Mouse (Mus musculus) intestine, embryonic 14.5 days (tissue): ENCODE measurements around the gene Rfxank. TPM values are rescaled to one million over a fixed set of nuclear protein-coding genes. Genes with fewer than 3 reads are reported as not detected.

Experiments used
- ATAC-seq: fragments of 200-750 bp; cut with Nextera tagmentation; replicated peaks from 2 replicates; pipeline ENCODE4 v1.8.0; 2017; ENCODE audit warnings: low read depth, moderate number of reproducible peaks, moderate TSS enrichment, moderate library complexity; ENCODE audit not compliant: low FRiP score, low TSS enrichment
- DNase-seq: peaks from one replicate; pipeline ENCODE4 v3.0.0-alpha.2; 2018; ENCODE audit warnings: low spot score
- H3K27ac ChIP-seq: fragments of 300-500 bp; sonication (generic); 2 replicates; pipeline ENCODE4 v1.5.1; 2014; ENCODE audit warnings: low read depth, mild to moderate bottlenecking, control low read depth
- H3K27me3 ChIP-seq: fragments of 300-500 bp; sonication (generic); replicated peaks from 2 replicates; pipeline ENCODE4 v1.6.1; 2014; ENCODE audit warnings: low read length, control low read depth; ENCODE audit not compliant: control insufficient read depth, insufficient read depth
- H3K36me3 ChIP-seq: fragments of 300-500 bp; sonication (generic); 2 replicates; pipeline ENCODE4 v1.6.1; 2014; ENCODE audit warnings: low read length, control low read depth; ENCODE audit not compliant: control insufficient read depth, insufficient read depth
- H3K4me1 ChIP-seq: fragments of 300-500 bp; sonication (generic); replicated peaks from 2 replicates; pipeline ENCODE4 v1.6.1; 2014; ENCODE audit warnings: low read length, control low read depth, mixed read lengths; ENCODE audit not compliant: control insufficient read depth, insufficient read depth
- H3K4me2 ChIP-seq: fragments of 300-500 bp; sonication (generic); 2 replicates; pipeline ENCODE4 v1.6.1; 2014; ENCODE audit warnings: low read length
- H3K4me3 ChIP-seq: fragments of 300-500 bp; sonication (generic); 2 replicates; pipeline ENCODE4 v1.5.1; 2014; ENCODE audit warnings: low read depth, low read length, control low read depth, mixed read lengths
- H3K9ac ChIP-seq: fragments of 300-500 bp; sonication (generic); 2 replicates; pipeline ENCODE4 v1.6.1; 2014; ENCODE audit warnings: mild to moderate bottlenecking, low read length
- H3K9me3 ChIP-seq: fragments of 300-500 bp; sonication (generic); 2 replicates; pipeline ENCODE4 v1.6.1; 2016; ENCODE audit warnings: low read length, control low read depth; ENCODE audit not compliant: control insufficient read depth
- WGBS: fragments of 180-500 bp; shearing (Covaris S2); extraction: QIAGEN DNeasy Blood & Tissue Kit; methylation state at CpG from one replicate; pipeline ENCODE4 v1.1.7; 2014; 5-methylcytosine and 5-hydroxymethylcytosine counted together
- polyA plus RNA-seq: library from polyadenylated mRNA; unstranded; fragments of >200 nt; fragmentation: Nextera tagmentation; extraction: Ambion mirVana; gene quantifications from 2 replicates; pipeline ENCODE4 v1.2.1, GENCODE M21; 2014

Gene Rfxank
- polyA plus RNA-seq, 1 experiment from 2014 or later = 11.6 TPM

DNA sequence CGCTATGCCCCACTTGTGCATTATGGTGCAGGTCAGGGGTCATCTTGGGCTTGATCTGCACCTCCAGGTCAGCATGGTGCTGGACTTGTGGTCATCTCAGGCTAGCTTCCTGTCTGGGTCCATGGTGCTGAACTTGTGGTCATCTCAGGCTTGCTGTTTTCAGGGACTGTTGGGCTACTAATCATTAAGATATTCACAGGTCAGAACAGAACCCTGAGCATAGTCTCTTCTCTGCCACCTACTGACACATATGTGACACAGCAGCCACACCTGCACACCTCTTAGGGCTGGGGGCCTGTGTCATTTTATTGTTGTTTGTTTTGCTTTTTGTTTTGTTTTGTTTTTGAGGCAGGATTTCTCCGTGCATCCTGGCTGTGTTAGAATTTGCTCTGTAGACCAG lies 16.1 kb downstream of the Rfxank start:
- ATAC-seq (no peak), DNase-seq (no peak)
- no peaks in the 10 kb centered on the region for H3K9me3 ChIP-seq
- 38% methylated on average over 2 of the region's 2 CpGs for WGBS
- no peak overlapping the region for H3K4me3 ChIP-seq
- no peak overlapping the region for H3K4me2 ChIP-seq
- no peaks in the 10 kb centered on the region for H3K4me1 ChIP-seq
- H3K27ac ChIP-seq = no peak overlapping the region
- H3K27me3 ChIP-seq = peaks cover 28% of the 10 kb centered on the region
- H3K9ac ChIP-seq = no peak overlapping the region
- no peaks in the 10 kb centered on the region for H3K36me3 ChIP-seq

DNA sequence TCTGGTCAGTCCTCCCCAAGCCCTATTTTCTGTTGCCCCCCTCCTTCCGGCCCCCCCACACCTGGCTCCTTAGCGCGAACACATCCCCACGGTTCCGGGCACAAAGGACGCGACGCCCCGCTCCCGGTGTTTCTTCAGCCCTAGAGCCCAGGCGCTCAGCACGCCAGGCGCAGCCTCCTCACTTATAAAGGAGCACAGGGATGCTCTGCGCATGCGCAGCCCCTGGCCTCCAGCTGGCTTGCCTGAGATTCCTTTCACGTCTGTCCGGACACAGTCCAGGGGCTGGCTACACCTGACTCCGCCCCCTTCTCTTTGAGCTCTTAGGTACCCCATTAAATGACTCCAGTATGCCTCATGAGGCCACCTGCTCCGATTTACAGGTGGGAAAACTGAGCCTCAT lies 18.3 kb downstream of the Rfxank start, which contains the start of gene Ncan:
Gene Ncan, minus strand, starts transcription at position 207 of the 400 bp plus-strand sequence.
- H3K27me3 ChIP-seq = peaks cover 45% of the 10 kb centered on the region
- no peak within 1 kb of the TSS for H3K27ac ChIP-seq
- H3K4me3 ChIP-seq = no peak within 1 kb of the TSS
- H3K9me3 ChIP-seq = no peaks in the 10 kb centered on the region
- peak within 1 kb of the TSS; percentile 29 for H3K4me2 ChIP-seq
- H3K36me3 ChIP-seq = no peaks in the 10 kb centered on the region
- no peak within 1 kb of the TSS for H3K9ac ChIP-seq
- ATAC-seq (peak; percentile 76), DNase-seq (peak; percentile 80)
- no peaks in the 10 kb centered on the region for H3K4me1 ChIP-seq
- WGBS = 2% methylated on average over 19 of the region's 19 CpGs

- Histone ChIP-seq H3K4me3 (no peak overlapping the region), H3K4me1 (no peaks in the 10 kb centered on the region), H3K9me3 (no peaks in the 10 kb centered on the region), H3K27ac (no peak overlapping the region), H3K4me2 (no peak overlapping the region), H3K27me3 (peaks cover 57% of the 10 kb centered on the region), H3K9ac (no peak overlapping the region), H3K36me3 (no peaks in the 10 kb centered on the region)
- ATAC-seq = no peak
- 15% methylated on average over 17 of the region's 17 CpGs for WGBS
- no peak for DNase-seq
Observed at GRCm38 (mm10) chr8:70118726-70119700, 19.9 kb downstream of the Rfxank start.

DNA sequence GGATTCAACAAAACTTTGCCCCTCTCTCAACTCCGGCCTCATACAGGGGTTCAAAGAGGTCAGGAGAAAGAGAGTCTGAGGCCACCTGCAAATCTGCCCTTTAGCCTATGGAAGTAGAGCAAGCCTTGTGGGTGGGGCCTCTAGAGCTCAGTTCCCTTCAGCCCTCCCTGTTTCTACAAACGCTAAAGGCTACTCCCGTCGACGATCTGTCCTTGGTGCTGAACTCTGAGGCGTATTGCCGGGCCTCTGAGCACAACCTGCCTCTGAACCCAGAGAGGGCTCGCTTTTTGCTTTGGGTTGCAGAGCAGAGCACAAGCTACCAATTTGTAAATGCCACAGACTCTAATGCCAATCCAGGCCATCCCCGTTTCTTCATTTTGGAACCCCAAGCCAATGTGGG lies 21.3 kb downstream of the Rfxank start:
- no peaks in the 10 kb centered on the region for H3K36me3 ChIP-seq
- no peaks in the 10 kb centered on the region for H3K9me3 ChIP-seq
- ATAC-seq = no peak
- no peak overlapping the region for H3K9ac ChIP-seq
- no peaks in the 10 kb centered on the region for H3K4me1 ChIP-seq
- 8% methylated on average over 9 of the region's 9 CpGs for WGBS
- peak; percentile 75 for DNase-seq
- no peak overlapping the region for H3K4me2 ChIP-seq
- peaks cover 71% of the 10 kb centered on the region for H3K27me3 ChIP-seq
- no peak overlapping the region for H3K27ac ChIP-seq
- no peak overlapping the region for H3K4me3 ChIP-seq

GRCm38 (mm10) chr8:70114892-70115291 lies 24.1 kb downstream of the Rfxank start:
- Histone ChIP-seq H3K27me3 (peaks cover 93% of the 10 kb centered on the region), H3K4me3 (no peak overlapping the region), H3K9ac (no peak overlapping the region), H3K36me3 (no peaks in the 10 kb centered on the region), H3K27ac (no peak overlapping the region), H3K4me1 (no peaks in the 10 kb centered on the region), H3K4me2 (no peak overlapping the region), H3K9me3 (no peaks in the 10 kb centered on the region)
- WGBS = 67% methylated on average over 13 of the region's 13 CpGs
- ATAC-seq = no peak
- no peak for DNase-seq

- no peak overlapping the region for H3K9ac ChIP-seq
- no peaks in the 10 kb centered on the region for H3K36me3 ChIP-seq
- no peaks in the 10 kb centered on the region for H3K9me3 ChIP-seq
- no peak overlapping the region for H3K4me3 ChIP-seq
- no peak overlapping the region for H3K27ac ChIP-seq
- 23% methylated on average over 6 of the region's 6 CpGs for WGBS
- H3K27me3 ChIP-seq = peaks cover 91% of the 10 kb centered on the region
- no peak for ATAC-seq
- no peaks in the 10 kb centered on the region for H3K4me1 ChIP-seq
- DNase-seq = no peak
- no peak overlapping the region for H3K4me2 ChIP-seq
Observed at GRCm38 (mm10) chr8:70114488-70114887, 24.5 kb downstream of the Rfxank start.

DNA sequence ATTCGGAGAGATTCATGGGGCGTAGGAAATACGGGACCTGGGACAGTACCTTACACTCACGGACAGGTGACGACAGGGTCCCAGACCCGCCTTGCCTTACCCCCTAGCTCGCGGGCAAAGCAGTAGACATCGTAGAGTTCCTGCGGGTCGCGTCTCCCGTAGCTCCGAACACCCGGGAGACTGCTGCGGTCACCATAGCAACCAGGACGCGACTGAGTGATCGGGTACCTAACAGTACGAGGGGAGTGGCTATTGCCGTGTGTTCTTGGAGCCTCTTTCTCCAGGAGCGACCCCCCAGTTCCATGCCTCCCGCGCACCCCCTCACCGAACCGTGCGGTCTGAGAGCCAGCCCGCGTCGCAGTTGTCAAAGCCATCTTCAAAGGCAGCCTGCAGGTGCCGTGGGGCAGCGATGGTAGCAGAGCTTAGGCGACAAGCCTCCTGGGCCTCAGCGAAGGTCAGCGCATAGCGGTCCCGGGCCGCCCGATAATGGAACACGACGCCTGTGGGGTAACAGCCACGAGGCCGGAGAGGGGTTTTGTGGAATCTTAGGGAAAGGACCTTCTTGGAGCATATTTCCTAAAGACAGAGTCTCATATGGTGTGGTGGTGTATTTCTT lies 26.4 kb downstream of the Rfxank start:
- Histone ChIP-seq H3K4me1 (no peaks in the 10 kb centered on the region), H3K27me3 (peaks cover 71% of the 10 kb centered on the region), H3K4me3 (no peak overlapping the region), H3K36me3 (no peaks in the 10 kb centered on the region), H3K9ac (no peak overlapping the region), H3K27ac (no peak overlapping the region), H3K4me2 (no peak overlapping the region), H3K9me3 (no peaks in the 10 kb centered on the region)
- WGBS = 11% methylated on average over 43 of the region's 43 CpGs
- ATAC-seq (no peak), DNase-seq (no peak)

DNA sequence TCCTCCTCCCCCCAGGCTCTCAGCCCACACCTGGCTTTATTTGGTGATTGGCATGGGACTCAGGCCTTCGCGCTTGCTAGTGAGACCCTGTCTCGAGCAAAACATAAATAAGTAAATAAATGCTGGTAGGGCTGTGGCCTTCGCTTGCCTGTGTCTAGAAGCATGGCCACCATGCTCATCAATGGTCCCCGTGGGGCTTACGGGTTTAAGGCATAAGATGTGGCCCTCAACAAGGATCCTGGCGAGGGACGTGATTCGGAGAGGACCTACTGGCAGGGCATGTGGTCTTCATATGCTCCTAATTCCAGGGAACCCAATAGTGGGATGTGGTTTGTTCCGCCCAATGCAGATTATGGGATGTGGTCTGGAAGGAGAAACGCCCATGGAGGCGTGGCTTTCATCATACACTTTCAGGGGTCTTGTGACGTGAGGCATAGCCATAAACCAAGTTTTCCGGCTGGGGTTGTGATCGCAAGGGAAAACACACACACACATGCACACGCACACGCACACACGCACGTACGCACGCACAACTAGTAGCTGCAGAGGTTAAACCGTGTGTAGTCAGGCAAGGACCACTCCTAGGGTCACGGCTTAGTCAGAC lies 27.7 kb downstream of the Rfxank start:
- H3K4me1 ChIP-seq = no peaks in the 10 kb centered on the region
- H3K36me3 ChIP-seq = no peaks in the 10 kb centered on the region
- H3K27me3 ChIP-seq = peaks cover 61% of the 10 kb centered on the region
- DNase-seq (no peak), ATAC-seq (no peak)
- no peak overlapping the region for H3K4me3 ChIP-seq
- WGBS = 45% methylated on average over 23 of the region's 23 CpGs
- H3K9ac ChIP-seq = no peak overlapping the region
- H3K27ac ChIP-seq = no peak overlapping the region
- no peak overlapping the region for H3K4me2 ChIP-seq
- no peaks in the 10 kb centered on the region for H3K9me3 ChIP-seq
